Comparison of ENCODE assay signal across 11 mouse cellular contexts in genomic region chr11:72470004-72470403, GRCm38 (mm10). TPM values are rescaled to one million over a fixed set of nuclear protein-coding genes. Genes with fewer than 3 reads are reported as not detected.
A peak's percentile ranks its signal among the peaks of the same experiment; 100 is the strongest.
DNase-seq lines count a peak whose midpoint lies in the region; ATAC-seq and TF ChIP-seq lines count a peak whose summit lies in the region.
"Had no signal": no experiment of that assay in that cellular context is flagged by ENCODE, and none has a peak within 500 bp of the region (broad histone marks: within the 10 kb centered on the region; RNA-seq: fewer than 3 reads in every experiment).

No protein-coding gene starts in this region.

- no peak for ATAC-seq in heart, postnatal 0 days (ENCODE audit: insufficient read depth, low read depth)
- no peak for ATAC-seq in lung, embryonic 14.5 days (ENCODE audit: insufficient read depth)
- ATAC-seq in liver, embryonic 13.5 days (ENCODE audit: low read depth): no peak

- H3K4me1 ChIP-seq in heart, postnatal 0 days (ENCODE audit: control insufficient read depth, insufficient read depth): peaks cover 42% of the 10 kb centered on the region
- peaks cover 55% of the 10 kb centered on the region for H3K4me1 ChIP-seq in lung, embryonic 14.5 days (ENCODE audit: insufficient read depth)
- peaks cover 75% of the 10 kb centered on the region for H3K4me1 ChIP-seq in embryonic facial prominence, embryonic 10.5 days
- H3K4me1 ChIP-seq in liver, embryonic 13.5 days (replicated peaks): peaks cover 97% of the 10 kb centered on the region

- no peak for TF ChIP-seq CTCF in heart, postnatal 0 days (IDR thresholded peaks at IDR 0.05; ENCODE audit: low read depth)
- TF ChIP-seq CTCF in lung, embryonic 14.5 days (IDR thresholded peaks at IDR 0.05; ENCODE audit: low read depth): no peak

- no peaks in the 10 kb centered on the region for H3K36me3 ChIP-seq in heart, postnatal 0 days (replicated peaks; ENCODE audit: control insufficient read depth, insufficient read depth, low read length)
- no peaks in the 10 kb centered on the region for H3K36me3 ChIP-seq in lung, embryonic 14.5 days (ENCODE audit: insufficient read depth)
- H3K36me3 ChIP-seq in embryonic facial prominence, embryonic 10.5 days (replicated peaks): no peaks in the 10 kb centered on the region
- no peaks in the 10 kb centered on the region for H3K36me3 ChIP-seq in liver, embryonic 13.5 days

- H3K4me3 ChIP-seq in heart, postnatal 0 days (ENCODE audit: low read depth, low read length): no peak overlapping the region
- no peak overlapping the region for H3K4me3 ChIP-seq in lung, embryonic 14.5 days (ENCODE audit: low read depth, low read length)
- no peak overlapping the region for H3K4me3 ChIP-seq in embryonic facial prominence, embryonic 10.5 days
- no peak overlapping the region for H3K4me3 ChIP-seq in liver, embryonic 13.5 days (replicated peaks)
- H3K4me3 ChIP-seq: hindbrain, embryonic 15.5 days had no signal

- no peaks in the 10 kb centered on the region for H3K9me3 ChIP-seq in heart, postnatal 0 days (replicated peaks; ENCODE audit: control insufficient read depth, low read length)
- H3K9me3 ChIP-seq in lung, embryonic 14.5 days (ENCODE audit: low read depth, low read length): no peaks in the 10 kb centered on the region
- no peaks in the 10 kb centered on the region for H3K9me3 ChIP-seq in embryonic facial prominence, embryonic 10.5 days
- no peaks in the 10 kb centered on the region for H3K9me3 ChIP-seq in liver, embryonic 13.5 days (replicated peaks)
- H3K9me3 ChIP-seq: hindbrain, embryonic 15.5 days had no signal

- H3K27me3 ChIP-seq in heart, postnatal 0 days (ENCODE audit: control insufficient read depth, insufficient read depth, low read length): no peaks in the 10 kb centered on the region
- no peaks in the 10 kb centered on the region for H3K27me3 ChIP-seq in lung, embryonic 14.5 days (ENCODE audit: insufficient read depth, low read length)
- H3K27me3 ChIP-seq in embryonic facial prominence, embryonic 10.5 days (replicated peaks; ENCODE audit: low read depth, poor library complexity, severe bottlenecking): no peaks in the 10 kb centered on the region
- no peaks in the 10 kb centered on the region for H3K27me3 ChIP-seq in liver, embryonic 13.5 days
- H3K27me3 ChIP-seq: hindbrain, embryonic 15.5 days; Patski had no signal

- H3K9ac ChIP-seq in heart, postnatal 0 days (replicated peaks; ENCODE audit: low read depth, low read length): no peak overlapping the region
- H3K9ac ChIP-seq in lung, embryonic 14.5 days: no peak overlapping the region
- no peak overlapping the region for H3K9ac ChIP-seq in liver, embryonic 13.5 days
- H3K9ac ChIP-seq: hindbrain, embryonic 15.5 days had no signal

- TF ChIP-seq EP300 in heart, postnatal 0 days (IDR thresholded peaks at IDR 0.05; ENCODE audit: low read depth): no peak

- no peak overlapping the region for H3K4me2 ChIP-seq in heart, postnatal 0 days (ENCODE audit: low read depth, low read length)
- H3K4me2 ChIP-seq in lung, embryonic 14.5 days: no peak overlapping the region
- H3K4me2 ChIP-seq in liver, embryonic 13.5 days: no peak overlapping the region
- H3K4me2 ChIP-seq: hindbrain, embryonic 15.5 days had no signal

- WGBS in heart, postnatal 0 days: 31% methylated on average over 4 of the region's 4 CpGs
- 54% methylated on average over 4 of the region's 4 CpGs for WGBS in lung, embryonic 14.5 days
- 75% methylated on average over 4 of the region's 4 CpGs for WGBS in embryonic facial prominence, embryonic 10.5 days
- WGBS in liver, embryonic 13.5 days (ENCODE audit: insufficient replicate concordance): 45% methylated on average over 4 of the region's 4 CpGs

- no peak for DNase-seq in heart, postnatal 0 days (ENCODE audit: low spot score)
- no peak for DNase-seq in heart, adult 11 months
- no peak for DNase-seq in lung, embryonic 14.5 days
- no peak for DNase-seq in lung, postnatal 10 days
- no peak for DNase-seq in embryonic facial prominence, embryonic 10.5 days (ENCODE audit: low spot score)
- DNase-seq in liver, embryonic 13.5 days: no peak
- DNase-seq in cerebellum, adult 9-10 months: no peak
- DNase-seq: right cerebral cortex, postnatal 4 days had no signal

- peak overlapping the region; percentile 33 for H3K27ac ChIP-seq in heart, postnatal 0 days (ENCODE audit: low read depth)
- H3K27ac ChIP-seq in lung, embryonic 14.5 days (ENCODE audit: low read depth): peak overlapping the region; percentile 74
- peak overlapping the region; percentile 44 for H3K27ac ChIP-seq in embryonic facial prominence, embryonic 10.5 days (replicated peaks)
- H3K27ac ChIP-seq in liver, embryonic 13.5 days: peak overlapping the region; percentile 54

RNA-seq across cellular contexts. Expression of gene Spns2, which starts 19.7 kb away (rescaled TPM):
- 31.8 and 44.2 TPM in 2 replicates for total RNA-seq in heart, postnatal 0 days (2014; rRNA removed; ENCODE audit: low replicate concordance)
- polyA plus RNA-seq in heart, postnatal 0 days (2015; fragmentation: Nextera tagmentation; extraction: Ambion mirVana): 2.4 and 2.9 TPM in 2 replicates
- polyA plus RNA-seq in lung, embryonic 14.5 days (2014; fragmentation: Nextera tagmentation; extraction: Ambion mirVana): 7.5 and 8.5 TPM in 2 replicates
- 3.3 TPM in 2 replicates for polyA plus RNA-seq in embryonic facial prominence, embryonic 10.5 days (2016; fragmentation: Nextera tagmentation; extraction: Ambion mirVana)
- polyA plus RNA-seq in liver, embryonic 13.5 days (2015; fragmentation: Nextera tagmentation; extraction: Ambion mirVana): 4.3 and 5.5 TPM in 2 replicates

RNA-seq across cellular contexts. Expression of gene Mybbp1a, which starts 28.8 kb away (rescaled TPM):
- total RNA-seq in heart, postnatal 0 days (2014; rRNA removed; ENCODE audit: low replicate concordance): 20.5 and 20.9 TPM in 2 replicates
- polyA plus RNA-seq in heart, postnatal 0 days (2015; fragmentation: Nextera tagmentation; extraction: Ambion mirVana): 41.3 and 42.1 TPM in 2 replicates
- 157 and 161 TPM in 2 replicates for polyA plus RNA-seq in lung, embryonic 14.5 days (2014; fragmentation: Nextera tagmentation; extraction: Ambion mirVana)
- polyA plus RNA-seq in embryonic facial prominence, embryonic 10.5 days (2016; fragmentation: Nextera tagmentation; extraction: Ambion mirVana): 257 and 263 TPM in 2 replicates
- polyA plus RNA-seq in liver, embryonic 13.5 days (2015; fragmentation: Nextera tagmentation; extraction: Ambion mirVana): 129 and 138 TPM in 2 replicates

RNA-seq across cellular contexts. Expression of gene Ggt6, which starts 34.7 kb away (rescaled TPM):
- total RNA-seq in heart, postnatal 0 days (2014; rRNA removed; ENCODE audit: low replicate concordance): 5.3 TPM in 1 of 2 replicates, not detected in the other
- 0.05 TPM in 1 of 2 replicates, not detected in the other for polyA plus RNA-seq in heart, postnatal 0 days (2015; fragmentation: Nextera tagmentation; extraction: Ambion mirVana)
- not detected in 2 replicates for polyA plus RNA-seq in lung, embryonic 14.5 days (2014; fragmentation: Nextera tagmentation; extraction: Ambion mirVana)
- 0.10 TPM in 1 of 2 replicates, not detected in the other for polyA plus RNA-seq in embryonic facial prominence, embryonic 10.5 days (2016; fragmentation: Nextera tagmentation; extraction: Ambion mirVana)
- not detected in 2 replicates for polyA plus RNA-seq in liver, embryonic 13.5 days (2015; fragmentation: Nextera tagmentation; extraction: Ambion mirVana)
- total RNA-seq: common myeloid progenitor, adult 5-6 weeks had no signal
- polyA plus RNA-seq: hindbrain, embryonic 15.5 days had no signal

RNA-seq across cellular contexts. Expression of gene Smtnl2, which starts 58.5 kb away (rescaled TPM):
- 88.5 and 93.0 TPM in 2 replicates for total RNA-seq in heart, postnatal 0 days (2014; rRNA removed; ENCODE audit: low replicate concordance)
- 72.9 and 79.2 TPM in 2 replicates for polyA plus RNA-seq in heart, postnatal 0 days (2015; fragmentation: Nextera tagmentation; extraction: Ambion mirVana)
- polyA plus RNA-seq in lung, embryonic 14.5 days (2014; fragmentation: Nextera tagmentation; extraction: Ambion mirVana): 107 and 122 TPM in 2 replicates
- 16.4 and 16.6 TPM in 2 replicates for polyA plus RNA-seq in embryonic facial prominence, embryonic 10.5 days (2016; fragmentation: Nextera tagmentation; extraction: Ambion mirVana)
- 5.4 and 5.5 TPM in 2 replicates for polyA plus RNA-seq in liver, embryonic 13.5 days (2015; fragmentation: Nextera tagmentation; extraction: Ambion mirVana)
